Mouse (Mus musculus): ENCODE measurements around the gene Gm49510.

The Gm49510 gene

DNA sequence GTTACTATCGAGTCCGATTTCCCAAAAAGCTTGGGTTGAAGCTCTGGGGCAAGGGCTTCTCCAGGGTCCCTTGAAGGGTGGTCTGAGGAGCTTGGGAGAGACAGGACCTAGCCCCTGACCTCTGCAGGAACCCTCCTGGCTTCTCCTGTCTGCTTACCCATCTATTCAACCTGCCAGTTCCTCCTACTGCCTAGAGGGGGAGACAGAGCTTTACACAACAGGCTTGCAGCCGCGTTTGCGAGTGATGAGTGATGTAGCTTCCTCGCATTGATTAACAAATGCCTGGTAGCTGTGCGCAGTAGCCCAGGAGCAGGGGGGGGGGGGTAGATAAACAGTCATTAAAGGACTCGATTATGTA, 16.2 kb downstream of the Gm49510 start:
- DNase-seq (ENCODE audit: low read depth, low spot score) = peak; percentile 91

DNA sequence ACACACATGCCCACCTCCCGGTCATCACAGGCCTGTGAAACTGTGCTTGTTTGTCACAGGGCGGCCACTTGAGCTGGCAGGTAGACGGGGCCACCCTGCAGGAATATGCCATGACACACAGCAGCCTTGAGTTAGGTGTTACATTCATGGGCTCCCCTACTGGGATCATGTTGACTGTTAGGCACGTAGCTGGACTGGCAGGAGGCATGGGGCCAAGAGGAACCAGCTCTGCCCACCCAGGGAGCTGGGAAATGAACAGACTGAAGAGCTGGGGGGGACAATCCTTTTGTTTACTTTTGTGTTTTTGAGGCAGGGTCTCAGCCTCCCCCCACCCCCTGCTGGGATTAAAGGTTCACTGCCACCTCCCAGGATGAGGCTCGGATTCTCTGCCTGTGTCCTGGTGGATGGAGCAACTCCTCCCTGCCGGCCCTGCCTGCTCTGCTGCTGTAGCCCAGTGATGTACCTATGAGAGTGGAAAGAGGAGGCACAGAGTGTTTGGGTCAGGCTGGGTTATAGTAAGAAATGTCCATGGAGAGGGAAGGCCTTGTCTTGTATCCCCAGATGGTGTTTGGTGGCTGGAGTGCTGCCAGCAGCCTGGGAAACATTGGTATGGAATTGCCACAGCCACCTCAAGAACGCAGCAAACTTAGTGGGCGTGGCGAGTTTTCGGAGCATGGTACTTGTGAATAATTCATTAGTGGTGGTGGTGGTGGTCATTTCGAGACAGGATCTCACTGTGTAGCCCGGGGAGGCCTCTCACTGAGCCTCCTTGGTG, 16.8 kb downstream of the Gm49510 start:
- no peak for DNase-seq (ENCODE audit: low read depth, low spot score)

GRCm38 (mm10) chr15:78918126-78918525, 18.7 kb downstream of the Gm49510 start:
- no peak for DNase-seq (ENCODE audit: low read depth, low spot score)

GRCm38 (mm10) chr15:78919914-78920313, 20.4 kb downstream of the Gm49510 start:
- DNase-seq (ENCODE audit: low read depth, low spot score) = no peak

GRCm38 (mm10) chr15:78922700-78923099, 23.2 kb downstream of the Gm49510 start:
- no peak for DNase-seq (ENCODE audit: low read depth, low spot score)

DNA sequence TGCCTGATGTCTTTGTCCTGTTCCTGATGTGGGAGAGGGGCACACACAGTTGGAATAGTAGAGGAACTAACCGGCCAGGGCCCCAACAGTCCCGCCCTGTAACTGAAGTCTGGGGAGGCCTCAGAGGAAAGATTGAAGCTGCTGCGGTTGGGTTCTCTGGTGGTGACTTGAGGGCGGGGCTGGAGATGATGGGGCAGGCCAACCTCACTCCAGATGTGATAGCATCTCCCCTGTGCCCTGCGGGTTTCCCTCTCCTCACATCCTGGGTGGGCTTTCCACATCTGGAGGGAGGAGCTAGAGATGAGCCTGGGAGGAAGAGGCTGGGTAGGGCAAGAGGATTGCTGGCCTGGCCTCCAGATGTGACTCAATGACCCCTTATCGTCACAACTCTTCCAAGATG, 24.1 kb downstream of the Gm49510 start:
- DNase-seq (ENCODE audit: low read depth, low spot score) = no peak

GRCm38 (mm10) chr15:78925129-78925528, 25.7 kb downstream of the Gm49510 start:
- DNase-seq (ENCODE audit: low read depth, low spot score) = peak; percentile 26

DNA sequence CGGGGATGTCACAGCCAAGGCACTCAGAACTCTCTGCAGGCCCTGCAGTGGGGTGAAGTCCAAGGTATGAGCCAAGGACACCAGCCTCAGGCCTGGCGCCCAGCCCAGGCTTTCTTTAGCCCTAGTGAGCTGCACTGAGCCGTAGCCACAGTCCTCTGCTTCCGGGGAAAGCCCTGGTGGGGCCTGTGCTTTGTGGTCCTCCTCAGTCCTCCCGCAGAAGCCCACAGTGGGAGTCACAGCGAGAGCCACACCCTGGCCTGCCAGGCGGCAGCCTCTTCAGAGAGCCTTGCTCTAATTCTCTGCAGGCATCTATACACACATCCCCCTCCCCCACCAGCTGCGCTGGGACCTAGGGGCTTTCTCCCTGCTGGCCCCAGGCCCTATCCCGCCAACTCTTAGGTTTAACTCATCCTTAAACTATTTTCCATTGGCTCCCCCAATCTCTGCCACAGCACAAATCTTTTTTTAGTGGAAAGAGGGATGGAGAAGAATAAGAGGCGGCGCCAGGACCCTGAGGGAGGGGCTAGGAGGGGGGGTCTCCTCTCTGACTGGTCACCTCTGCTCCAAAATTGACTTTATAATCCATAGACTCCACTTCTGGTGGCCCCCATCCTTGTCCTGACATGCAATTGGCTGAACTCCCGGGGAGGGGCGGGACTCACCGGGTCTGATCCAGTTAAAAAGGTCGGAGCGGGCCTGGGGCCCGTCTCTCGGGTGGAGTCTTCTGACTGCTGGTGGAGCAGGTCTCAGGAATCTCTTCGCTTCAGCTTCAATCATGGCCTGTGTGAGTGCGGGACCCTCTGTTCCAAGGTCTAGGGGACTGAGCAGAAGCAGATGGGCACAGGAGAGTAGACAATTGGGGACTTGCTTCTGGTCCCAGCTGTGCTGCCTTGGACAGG, 26.8 kb downstream of the Gm49510 start, which contains the start of gene Lgals1:
Lgals1 (plus strand) TSS at position 705 of the 899 bp plus-strand sequence.
- DNase-seq (ENCODE audit: low read depth, low spot score) = peak; percentile 88

DNA sequence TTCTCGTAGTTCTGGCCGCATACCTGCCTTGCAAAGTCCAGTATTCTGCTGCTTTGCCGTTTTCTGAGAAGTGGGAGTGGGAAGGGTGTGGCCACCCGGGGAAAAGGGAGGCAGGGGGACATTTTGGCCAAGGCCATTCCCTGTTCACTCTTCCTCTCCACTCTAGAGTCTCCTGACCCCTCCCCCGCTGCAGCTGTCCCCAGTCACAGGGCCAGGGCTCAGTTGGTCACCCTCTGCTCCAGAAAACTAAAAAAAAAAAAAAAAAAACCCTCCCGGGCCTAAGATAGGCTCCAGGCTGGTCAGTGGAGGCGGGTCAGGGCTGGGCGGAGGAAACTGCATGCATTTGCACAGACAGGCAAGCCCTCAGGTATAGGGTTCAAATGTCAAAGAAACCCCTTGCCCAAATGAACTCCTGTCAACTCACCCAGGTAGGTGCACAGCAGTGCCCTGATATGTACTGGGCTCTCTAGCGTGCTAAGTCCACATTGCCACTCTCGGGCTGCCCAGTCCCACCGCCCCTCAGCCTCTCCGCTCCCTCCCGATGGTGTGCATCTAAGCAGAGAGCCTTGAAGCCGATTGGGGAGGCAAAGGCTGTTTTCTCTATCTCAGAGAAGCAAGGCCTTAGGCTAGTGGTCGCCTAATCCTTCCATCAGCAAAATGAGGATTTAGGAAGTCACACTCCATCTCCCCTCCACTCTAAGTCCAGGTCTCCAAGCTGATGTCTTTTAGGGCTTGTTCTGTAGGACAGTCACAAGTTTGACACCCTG, 27.7 kb downstream of the Gm49510 start:
- no peak for DNase-seq (ENCODE audit: low read depth, low spot score)

GRCm38 (mm10) chr15:78927788-78928457, 28.5 kb downstream of the Gm49510 start:
- DNase-seq (ENCODE audit: low read depth, low spot score) = peak; percentile 86

- peak; percentile 32 for DNase-seq (ENCODE audit: low read depth, low spot score)
These were observed 29.1 kb downstream of the Gm49510 start for GRCm38 (mm10) chr15:78928539-78928938.

DNA sequence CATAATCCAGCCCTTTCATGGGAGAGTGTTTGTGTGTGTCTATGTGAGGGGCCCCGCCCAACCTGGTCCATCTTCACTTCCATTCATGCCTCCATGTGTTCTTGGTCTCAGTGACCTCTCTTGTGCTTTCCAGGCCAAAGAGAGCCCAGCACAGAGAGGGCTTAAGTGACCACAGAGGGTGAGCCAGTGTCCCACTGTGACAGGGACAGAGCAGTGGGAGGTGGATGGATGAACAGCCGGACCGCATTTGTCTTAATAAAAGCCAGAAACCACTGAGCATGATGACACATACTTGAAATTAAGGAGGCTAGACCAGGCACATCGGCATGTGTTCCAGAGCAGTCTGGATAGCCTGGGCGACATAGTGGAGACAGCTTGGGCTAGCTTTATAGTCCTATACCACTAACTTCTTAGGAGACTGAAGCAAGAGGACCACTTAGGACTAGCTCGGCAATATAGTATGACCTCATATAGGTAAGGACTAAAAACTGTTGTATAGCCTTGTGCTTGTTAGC, 30.8 kb downstream of the Gm49510 start:
- no peak for DNase-seq (ENCODE audit: low read depth, low spot score)

- DNase-seq (ENCODE audit: low read depth, low spot score) = no peak
These were observed 31.4 kb downstream of the Gm49510 start for GRCm38 (mm10) chr15:78930801-78931426.

GRCm38 (mm10) chr15:78931577-78931976, 32.1 kb downstream of the Gm49510 start:
- DNase-seq (ENCODE audit: low read depth, low spot score) = peak; percentile 71

DNA sequence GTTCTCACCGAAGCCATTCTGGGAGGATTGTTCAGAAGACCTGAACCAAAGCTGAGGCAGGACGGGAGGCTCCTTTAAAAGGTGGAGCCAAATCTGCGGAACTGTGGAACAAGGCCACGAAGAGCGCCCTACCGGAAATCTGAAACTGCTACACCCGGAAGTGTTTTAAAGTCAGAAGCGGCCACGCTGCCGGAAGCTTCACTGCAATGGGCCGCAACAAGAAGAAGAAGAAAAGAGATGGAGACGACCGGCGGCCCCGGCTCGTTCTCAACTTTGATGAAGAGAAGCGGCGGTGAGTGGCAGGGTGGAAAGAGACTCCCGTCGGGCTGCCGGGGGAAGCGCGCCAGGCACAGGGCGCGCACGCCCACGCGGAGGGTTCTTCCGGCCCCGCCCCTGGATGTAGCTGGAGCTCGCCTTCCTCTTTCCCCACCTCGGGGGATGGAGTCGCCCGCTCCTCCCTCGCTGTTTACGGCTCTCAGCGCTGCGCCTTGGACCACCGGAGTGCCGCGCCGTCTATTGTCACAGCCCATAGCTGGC, 35.4 kb downstream of the Gm49510 start, which contains the start of gene Nol12:
Nol12 (plus strand) TSS at position 150 of the 537 bp plus-strand sequence.
- DNase-seq (ENCODE audit: low read depth, low spot score) = peak; percentile 96

- DNase-seq (ENCODE audit: low read depth, low spot score) = no peak
These were observed 36.9 kb downstream of the Gm49510 start for GRCm38 (mm10) chr15:78936403-78936802.

DNA sequence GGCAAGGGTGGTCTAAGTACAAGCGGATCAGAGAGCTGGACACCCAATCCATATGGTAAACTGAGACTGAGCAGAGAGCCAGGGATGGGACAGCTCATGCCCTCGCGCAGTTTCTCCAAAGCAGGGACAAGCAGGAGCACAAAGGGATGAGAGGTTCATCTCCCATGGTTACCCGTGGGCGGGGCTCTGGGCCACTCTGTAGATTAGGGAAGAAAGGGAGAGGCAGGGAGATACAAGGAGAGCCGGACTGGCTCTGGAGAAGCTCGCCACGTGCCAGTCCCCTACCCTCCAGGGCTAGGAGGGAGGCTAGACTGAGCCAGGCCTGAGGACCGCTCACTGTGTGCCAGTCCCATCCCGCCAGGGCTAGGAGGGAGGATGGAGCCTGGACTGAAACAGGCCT, 37.8 kb downstream of the Gm49510 start:
- DNase-seq (ENCODE audit: low read depth, low spot score) = peak; percentile 52

DNA sequence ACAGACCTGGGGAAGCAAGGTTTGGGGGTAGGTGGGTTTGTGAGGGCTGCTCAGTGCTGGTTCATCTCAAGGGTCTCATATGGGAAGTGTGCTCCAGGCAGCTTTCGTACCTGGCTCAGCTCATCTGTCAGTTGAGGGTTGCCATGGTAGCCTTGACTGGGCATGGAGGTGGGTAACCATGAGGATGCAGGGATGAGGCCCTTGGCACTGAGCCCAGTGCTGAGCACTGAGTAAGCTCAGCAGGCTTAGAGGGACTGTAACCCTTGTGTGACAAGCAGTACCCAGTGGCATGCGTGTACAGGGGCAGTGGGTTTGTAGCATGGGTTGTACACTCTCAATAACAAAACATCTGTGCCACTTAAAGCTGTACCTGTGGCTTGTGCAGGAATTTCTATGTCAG, 38.5 kb downstream of the Gm49510 start:
- DNase-seq (ENCODE audit: low read depth, low spot score) = no peak

DNA sequence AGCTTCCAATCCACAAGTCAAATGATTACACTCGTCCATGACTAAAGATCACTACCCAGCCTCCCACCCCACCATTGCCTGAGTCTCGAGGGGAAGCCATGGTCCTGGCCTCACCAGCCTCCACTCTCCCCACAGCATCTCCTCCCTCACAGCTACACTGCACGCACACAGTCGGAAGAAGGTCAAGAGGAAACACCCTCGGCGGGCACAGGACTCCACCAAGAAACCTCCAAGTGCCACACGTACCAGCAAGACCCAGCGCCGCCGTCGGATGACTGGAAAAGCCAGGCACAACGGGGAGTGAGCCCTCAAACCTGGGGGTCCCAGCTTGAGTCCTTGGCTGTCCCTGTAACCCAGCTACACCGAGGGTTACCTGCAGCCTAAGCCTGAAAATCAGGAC, 40.9 kb downstream of the Gm49510 start:
- DNase-seq (ENCODE audit: low read depth, low spot score) = no peak

GRCm38 (mm10) chr15:78942663-78943062, 43.2 kb downstream of the Gm49510 start:
- DNase-seq (ENCODE audit: low read depth, low spot score) = peak; percentile 78

Measured in R1 (cell line).